Mouse (Mus musculus) frontal cortex, adult (tissue): Measurements from ENCODE around the gene Tmem258.
A peak's percentile ranks its signal among the peaks of the same experiment; 100 is the strongest.

Source experiments
- ATAC-seq: cut with Nextera tagmentation; 2 replicates; pipeline ENCODE4 v1.9.2; 2017; ENCODE audit warnings: mild to moderate bottlenecking, moderate library complexity, mixed read lengths; ENCODE audit not compliant: low TSS enrichment

The Tmem258 gene

GRCm38 (mm10) chr19:10222656-10223055 is 18.8 kb downstream of the Tmem258 start:
- no peak for ATAC-seq

DNA sequence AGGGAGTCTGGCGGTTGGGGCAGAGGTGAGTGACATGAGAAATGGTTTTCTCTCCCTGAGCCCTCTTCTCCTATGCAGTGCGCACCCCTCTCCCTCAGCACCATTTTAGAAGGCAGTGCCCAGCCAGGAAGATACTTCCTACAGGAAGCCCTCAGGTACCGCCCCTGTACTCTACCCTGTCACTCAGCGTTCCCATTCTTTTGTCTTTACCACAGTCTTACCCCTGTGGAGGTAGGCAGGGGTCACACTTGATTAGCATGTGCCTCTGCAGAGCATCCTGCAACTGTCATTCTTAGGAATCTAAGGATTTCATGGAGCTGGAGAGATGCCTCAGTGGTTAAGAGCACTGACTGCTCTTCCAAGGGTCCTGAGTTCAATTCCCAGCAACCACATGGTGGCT is 19.7 kb downstream of the Tmem258 start:
- no peak for ATAC-seq

DNA sequence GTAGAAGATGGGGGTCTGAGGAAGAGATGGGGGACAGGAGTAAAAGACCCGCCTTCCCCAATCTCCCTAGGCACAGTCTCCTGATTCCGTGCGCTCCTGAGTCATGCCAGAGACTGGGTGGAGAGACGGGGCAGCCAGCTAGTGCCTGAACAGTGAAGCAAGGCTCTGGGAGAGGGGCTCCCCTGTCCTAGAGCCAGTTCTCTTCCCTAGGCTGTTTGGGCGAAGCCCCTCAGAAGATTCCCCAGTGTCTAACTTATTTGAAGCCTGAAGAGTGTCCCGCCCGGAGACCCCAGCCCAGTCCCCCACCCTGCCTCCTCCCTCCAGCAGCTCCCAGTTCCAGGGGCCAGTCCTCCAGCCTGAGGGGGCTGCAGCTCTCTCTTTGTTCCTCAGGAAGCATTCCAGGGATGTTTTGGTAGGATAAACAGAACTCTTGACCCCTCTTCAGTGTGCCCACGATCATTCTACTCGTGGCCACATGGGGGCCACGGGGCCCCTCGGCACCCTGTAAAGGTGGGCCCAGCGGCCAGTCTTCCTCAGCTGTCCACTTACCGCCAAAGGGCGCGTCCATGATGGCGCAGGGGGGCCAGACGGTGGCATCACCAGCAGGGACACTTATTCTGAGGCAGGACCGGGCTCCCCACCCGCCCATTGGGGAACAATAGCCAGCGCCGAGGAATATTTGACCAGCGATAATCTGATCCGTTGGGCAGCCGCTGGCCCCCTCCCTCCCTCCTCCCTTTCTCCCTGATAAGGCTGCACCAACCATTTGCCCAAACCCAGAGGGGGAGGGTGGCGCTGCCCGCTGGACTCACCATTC is 21.0 kb downstream of the Tmem258 start:
- ATAC-seq = no peak

- no peak for ATAC-seq
Observed at GRCm38 (mm10) chr19:10225767-10226166, 22.0 kb downstream of the Tmem258 start.

- ATAC-seq = no peak
Observed at GRCm38 (mm10) chr19:10231016-10231415, 27.2 kb downstream of the Tmem258 start.

- no peak for ATAC-seq
Observed at GRCm38 (mm10) chr19:10231871-10232270, 28.1 kb downstream of the Tmem258 start.

DNA sequence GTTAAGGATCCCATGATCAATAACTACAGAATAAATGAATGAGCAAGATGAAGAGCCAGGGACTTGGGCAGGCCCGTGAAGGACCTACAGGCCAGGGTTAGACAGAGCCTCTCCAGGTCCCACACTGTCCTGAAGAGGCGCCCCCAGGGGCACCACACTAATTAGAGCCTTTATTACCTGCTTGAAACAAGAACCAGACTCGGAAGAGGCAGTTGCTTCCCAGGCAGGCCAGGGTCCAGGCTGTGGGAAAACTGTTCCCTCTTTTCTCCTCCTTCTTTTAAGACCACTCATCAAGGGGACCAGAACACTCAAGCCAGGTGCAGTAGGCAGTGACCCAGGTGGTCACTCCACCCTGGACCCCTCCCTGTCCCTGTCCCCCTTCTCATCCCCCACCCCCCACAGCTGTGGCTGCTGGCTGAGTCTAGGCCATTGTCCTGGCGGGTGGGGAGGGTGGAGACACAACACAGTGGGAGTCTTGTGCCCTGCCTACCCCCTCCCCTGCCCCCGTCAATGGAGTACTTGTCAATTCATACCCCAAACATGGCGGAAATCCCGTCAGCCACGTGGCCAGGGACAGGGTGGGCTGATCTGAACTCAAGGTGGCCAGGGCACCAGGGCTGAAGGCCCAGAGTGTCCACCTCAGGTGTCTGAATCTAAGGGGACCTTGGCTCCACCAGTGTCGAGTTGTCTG is 28.7 kb downstream of the Tmem258 start:
- ATAC-seq = no peak

DNA sequence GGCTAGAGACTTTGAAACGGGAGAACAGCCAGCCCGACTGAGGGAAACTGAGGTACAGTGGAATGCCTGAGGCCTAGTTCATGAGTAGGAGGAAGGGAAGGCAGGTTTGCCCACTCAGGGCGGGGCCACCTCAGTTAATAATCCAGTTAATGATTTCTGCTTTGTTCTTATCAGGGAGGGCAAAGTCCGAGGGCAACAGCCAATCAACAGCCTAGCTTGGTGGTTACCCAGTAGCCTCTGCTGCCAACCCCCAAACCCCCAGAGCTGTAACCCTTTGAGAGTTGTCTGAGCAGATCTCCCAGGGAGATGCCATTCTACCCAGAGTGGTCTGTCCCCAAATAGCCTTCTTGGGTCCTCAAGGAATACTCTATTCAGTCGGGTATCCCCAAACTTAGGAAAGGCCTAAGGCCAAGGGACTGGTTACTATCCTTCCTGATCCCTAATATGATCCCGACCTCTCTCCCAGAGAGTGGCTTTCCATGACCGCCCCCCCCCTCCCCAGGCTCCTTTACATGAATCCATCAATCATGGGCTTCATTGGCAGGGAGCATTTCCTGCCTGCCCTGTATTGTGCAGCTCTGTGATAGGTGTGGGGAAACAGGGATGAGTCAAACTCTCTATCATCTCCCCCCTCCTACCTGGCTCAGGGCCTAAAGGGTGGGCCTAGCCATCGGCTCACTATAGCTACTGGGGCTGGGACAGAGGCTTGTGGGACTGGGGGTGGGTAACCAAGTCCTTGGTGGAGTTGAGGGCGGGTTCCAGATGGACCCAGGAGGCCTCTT is 32.2 kb downstream of the Tmem258 start:
- ATAC-seq = no peak

- ATAC-seq = no peak
Observed at GRCm38 (mm10) chr19:10238477-10238876, 34.7 kb downstream of the Tmem258 start.

- no peak for ATAC-seq
Observed at GRCm38 (mm10) chr19:10239419-10239818, 35.6 kb downstream of the Tmem258 start.

- peak; percentile 6; the same call in 1 of the 2 replicates for ATAC-seq
Observed at GRCm38 (mm10) chr19:10239975-10240653, 36.3 kb downstream of the Tmem258 start.

DNA sequence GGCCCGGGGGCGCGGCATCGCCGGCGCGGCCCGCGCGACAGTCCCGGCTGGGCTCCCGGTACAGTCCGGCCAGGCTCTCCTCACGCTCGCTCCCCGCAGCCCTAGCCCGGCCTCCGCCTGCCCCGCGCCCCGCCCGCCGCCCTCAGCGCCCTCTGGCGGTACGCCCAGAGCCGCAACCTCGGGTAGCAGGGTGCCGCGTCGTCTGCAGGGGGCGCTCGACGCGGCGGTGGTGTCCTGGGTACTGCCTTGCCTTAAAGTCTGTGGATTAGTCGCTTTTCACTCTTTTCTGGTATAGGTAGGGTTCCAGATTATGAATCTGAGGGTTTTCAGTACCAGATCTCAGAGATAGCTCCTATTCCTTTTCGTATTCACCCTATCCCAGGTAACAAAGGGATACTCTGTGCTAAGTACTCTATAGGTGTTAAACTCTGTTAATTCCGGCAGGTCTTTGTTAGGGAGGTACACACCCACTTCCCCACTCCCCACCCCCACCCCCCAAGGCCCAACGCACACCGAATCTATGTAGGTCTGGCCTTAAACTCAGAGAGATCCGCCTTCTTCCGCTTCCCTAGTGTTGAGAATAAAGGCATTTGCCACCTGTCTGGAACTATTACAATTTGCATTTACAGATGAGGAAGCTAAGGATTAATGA is 37.0 kb downstream of the Tmem258 start, which contains the start of gene Myrf:
Gene Myrf (minus strand): TSS at position 95 of the 652 bp plus-strand sequence.
- ATAC-seq = peak; percentile 64

DNA sequence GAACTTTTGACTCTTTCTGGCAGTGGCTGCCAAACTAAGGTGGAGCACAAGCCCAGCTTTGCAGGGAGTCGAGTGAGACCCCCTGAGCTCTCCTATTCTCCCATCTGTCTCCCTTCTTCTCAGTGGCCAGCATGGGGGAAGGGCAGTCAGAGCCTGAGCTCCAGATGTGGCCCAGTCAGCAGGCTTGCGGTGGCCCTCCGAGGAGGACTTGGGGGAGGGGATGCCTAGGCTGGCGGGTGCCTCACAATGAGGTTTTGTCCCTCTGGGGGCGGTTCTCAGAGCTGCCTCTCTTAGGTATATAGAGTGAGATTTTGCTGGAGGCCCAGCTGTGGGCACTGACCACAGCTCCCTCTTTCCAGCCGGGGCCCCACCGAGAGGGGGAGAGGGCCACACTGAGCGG is 39.1 kb downstream of the Tmem258 start:
- no peak for ATAC-seq

GRCm38 (mm10) chr19:10244183-10244582 is 40.4 kb downstream of the Tmem258 start:
- ATAC-seq = peak; percentile 36

DNA sequence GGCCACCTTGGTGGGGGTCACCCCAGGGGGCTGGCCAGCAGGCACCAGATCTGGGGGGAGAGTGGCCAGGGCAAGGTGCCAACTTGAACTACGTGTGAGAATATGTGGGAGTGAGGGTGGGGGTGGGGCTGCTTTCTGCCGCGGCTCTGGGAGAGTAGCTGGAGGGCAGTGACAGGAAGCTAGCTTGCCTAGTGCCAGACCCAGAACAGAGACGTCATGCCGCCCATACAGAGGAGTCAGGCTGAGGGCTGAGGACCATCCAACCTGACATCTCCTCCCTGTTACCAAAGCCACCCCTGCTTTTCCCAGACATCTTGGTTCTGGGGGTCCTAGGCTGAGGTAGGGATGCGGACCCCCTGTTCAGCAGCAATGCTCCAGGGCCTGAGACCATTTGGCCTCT is 43.4 kb downstream of the Tmem258 start:
- no peak for ATAC-seq

DNA sequence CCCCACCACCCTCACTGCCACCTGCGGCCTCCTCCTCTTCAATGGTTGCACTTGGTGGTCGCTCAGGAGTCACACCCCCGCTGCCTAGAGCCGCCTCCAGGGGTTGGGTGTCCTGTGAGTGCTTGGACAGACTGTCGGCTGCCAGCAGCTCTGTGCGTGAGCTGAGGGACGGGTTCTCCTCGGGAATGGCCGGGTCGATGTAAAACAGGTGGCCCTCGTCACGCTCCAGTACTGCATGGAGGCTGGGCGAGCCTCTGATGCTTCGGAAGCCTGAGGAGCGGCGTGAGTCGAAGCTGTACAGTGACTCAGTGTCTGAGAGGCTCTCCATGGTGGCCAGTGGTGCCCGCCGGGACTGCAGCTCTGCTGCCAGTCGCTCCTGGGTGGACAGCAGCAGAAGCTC is 44.3 kb downstream of the Tmem258 start:
- no peak for ATAC-seq
